Mouse (Mus musculus) kidney, adult 11 months (tissue): ENCODE results near the gene Elf4.
A peak's percentile ranks its signal among the peaks of the same experiment; 100 is the strongest.
"Not testable (repeated sequence)": the region's sequence is repeated elsewhere in the genome, so short reads cannot be mapped to it uniquely, and the experiment has no call there.

Experiments
- DNase-seq: peaks from one replicate; pipeline ENCODE4 v3.0.0; 2022

The Elf4 gene

DNA sequence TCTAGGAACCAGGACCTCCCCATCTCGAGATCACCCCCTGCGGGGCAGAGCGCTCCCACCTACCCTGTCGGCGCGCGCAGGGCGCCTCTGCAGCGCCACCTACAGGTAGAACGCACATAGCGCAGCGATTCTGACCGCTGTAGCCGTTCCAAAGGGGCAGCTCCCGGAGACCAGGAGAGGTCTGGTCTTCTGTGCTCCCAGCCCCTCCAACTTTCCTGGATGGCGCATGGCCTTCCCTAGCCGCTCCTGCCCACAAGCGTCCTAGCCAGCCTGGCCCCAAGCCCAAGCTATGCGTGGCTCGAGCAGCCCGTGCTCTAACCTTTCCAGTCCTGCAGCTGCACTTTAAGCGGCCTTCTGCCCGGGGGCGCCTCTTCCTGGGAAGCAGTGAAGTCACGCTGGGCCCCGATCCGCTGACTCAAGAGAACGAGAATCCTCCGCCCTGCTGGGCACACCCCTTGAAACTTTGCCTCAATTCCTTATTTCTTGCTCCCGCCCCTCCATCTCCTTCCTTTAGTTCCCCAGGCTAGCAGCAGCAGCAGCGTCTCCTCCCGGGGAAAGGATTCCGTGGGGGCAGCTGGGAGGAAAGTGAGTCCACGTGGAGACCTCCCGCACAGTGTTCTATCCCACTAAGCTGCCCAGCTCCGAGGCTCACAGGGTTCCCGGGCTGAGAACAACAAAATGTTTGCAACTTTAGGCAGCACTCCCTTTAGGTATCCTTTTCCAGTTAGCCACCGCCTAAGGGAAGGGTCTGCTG is at the start of gene Elf4:
Elf4 (minus strand) TSS at position 379 of the 754 bp plus-strand sequence.
- DNase-seq, result peak; percentile 14

DNA sequence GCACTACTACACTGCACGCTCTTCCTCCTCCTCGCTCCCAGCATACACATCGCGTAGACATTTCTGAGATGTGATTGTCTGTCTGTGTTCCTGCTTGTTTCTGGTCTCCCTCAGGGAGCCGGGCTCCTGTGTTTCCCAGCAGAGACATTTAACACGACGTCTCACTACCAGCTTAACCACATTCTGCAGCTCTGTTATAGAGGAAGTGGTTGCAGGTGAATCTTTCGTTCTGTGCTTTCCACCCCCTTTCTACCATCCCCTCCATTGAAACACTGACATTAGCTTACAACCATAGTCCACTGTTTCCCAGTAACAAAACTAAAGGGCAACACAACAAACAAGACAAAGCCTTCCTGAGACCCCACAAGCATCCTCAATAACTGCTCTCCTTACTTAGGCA is 30.8 kb upstream of the Elf4 start:
- DNase-seq, result no peak

GRCm38 (mm10) chrX:48481687-48482086 is 18.8 kb upstream of the Elf4 start:
- DNase-seq, result no peak

DNA sequence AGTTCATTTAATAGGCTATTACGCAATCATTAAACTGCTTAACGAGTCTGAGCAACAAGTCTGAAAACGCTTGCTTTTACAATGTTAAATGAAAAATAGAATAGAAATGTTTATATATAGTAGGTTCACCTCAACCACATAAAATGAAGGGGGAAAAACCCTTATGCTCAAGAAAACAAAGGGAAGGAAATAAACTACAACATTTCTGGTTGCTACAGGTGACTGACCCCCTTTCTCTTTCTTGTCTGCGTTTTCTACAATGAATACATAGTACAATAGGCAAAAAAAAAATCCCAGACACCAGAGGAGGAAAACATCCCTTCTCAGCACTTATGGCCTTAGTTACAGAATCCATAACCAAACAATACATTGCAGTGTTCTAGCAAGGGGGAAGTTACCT is 18.2 kb upstream of the Elf4 start:
- no peak for DNase-seq

GRCm38 (mm10) chrX:48467355-48467946 is 4.5 kb upstream of the Elf4 start:
- DNase-seq, result no peak

GRCm38 (mm10) chrX:48466174-48466573 is 3.2 kb upstream of the Elf4 start:
- no peak for DNase-seq

DNA sequence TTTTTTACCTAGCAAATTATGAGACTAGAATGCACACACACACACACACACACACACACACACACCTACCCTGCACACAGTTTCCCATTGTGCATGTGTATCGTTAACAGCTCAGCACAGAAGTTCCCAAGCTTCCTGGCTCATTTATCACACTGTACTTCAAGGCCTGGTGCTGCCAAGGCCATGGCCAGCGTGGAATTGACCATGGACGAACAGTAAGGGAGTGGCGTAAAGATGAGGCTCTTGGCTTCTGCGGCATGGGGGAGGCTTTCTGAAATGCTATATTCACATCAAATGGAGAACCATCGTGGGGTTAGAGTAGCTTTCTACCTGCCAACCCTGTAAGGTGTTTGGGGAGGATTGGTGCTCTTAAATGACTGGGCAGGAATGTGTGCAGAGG is 1.5 kb upstream of the Elf4 start:
- DNase-seq, result no peak

DNA sequence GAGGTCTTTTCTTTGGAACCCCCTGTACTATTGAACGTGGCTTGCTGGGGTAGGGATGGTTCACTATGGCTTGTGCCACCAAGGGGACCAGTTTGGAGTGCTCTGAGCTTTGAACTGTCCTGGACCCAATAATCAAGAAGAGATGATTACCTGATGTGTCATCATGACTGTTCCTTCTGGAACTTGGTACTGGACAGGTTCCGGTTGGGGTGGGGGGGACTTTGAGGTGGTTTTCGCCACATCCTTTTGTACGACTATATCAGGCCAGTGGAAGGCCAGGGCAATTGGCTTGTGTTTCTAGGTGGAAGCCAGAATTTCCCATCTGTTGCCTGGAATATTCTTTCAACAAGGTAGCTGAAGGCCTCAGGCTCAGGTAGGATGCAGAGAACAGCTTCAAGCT is 704 bp upstream of the Elf4 start:
- no peak for DNase-seq

GRCm38 (mm10) chrX:48462297-48462696 is 635 bp downstream of the Elf4 start:
- DNase-seq, result no peak

GRCm38 (mm10) chrX:48461006-48461405 is 1.9 kb downstream of the Elf4 start:
- no peak for DNase-seq

- DNase-seq, result no peak
Observed at GRCm38 (mm10) chrX:48460496-48460895, 2.4 kb downstream of the Elf4 start.

DNA sequence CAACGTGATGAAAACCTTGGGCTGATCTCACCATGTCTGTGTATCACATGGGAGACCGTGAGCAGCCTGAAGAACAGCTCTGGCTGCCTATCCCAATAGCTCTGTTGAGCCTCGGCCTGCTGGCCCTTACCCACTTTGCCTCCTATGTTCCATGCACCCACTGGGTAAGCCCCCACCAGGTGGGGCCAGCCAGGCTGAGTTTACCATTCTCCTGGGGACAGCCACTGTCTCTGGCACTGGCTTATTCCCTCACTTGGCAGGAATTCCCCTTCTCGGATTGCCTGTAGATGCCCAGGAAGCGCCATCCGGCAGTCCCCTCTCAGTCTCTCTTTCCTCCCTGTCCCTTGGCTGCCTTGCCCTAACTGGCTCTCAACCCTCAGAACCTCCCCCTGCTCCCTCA is 6.0 kb downstream of the Elf4 start:
- DNase-seq, result no peak

- no peak for DNase-seq
Observed at GRCm38 (mm10) chrX:48455018-48455417, 7.9 kb downstream of the Elf4 start.

DNA sequence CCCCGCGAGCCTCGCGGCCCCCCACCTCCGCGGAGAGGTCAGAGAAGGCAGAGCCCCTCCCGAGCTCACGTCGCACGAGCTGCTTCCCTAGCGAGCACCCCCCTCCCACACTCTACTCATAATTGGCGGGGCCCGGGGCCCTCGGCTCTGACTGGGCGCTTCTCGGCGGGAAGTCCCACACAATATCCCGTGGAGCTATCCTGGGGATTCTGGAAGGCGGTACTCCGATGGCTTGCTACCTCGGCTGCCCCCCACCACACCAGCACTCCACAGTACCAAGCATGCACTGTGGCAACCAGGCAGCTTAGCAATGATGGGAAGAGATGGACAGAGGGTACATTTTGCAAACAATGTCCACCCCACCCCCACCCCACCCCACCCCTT is 8.4 kb downstream of the Elf4 start:
- DNase-seq, result no peak

- peak; percentile 42 for DNase-seq
Observed at GRCm38 (mm10) chrX:48453736-48454494, 9.0 kb downstream of the Elf4 start.

DNA sequence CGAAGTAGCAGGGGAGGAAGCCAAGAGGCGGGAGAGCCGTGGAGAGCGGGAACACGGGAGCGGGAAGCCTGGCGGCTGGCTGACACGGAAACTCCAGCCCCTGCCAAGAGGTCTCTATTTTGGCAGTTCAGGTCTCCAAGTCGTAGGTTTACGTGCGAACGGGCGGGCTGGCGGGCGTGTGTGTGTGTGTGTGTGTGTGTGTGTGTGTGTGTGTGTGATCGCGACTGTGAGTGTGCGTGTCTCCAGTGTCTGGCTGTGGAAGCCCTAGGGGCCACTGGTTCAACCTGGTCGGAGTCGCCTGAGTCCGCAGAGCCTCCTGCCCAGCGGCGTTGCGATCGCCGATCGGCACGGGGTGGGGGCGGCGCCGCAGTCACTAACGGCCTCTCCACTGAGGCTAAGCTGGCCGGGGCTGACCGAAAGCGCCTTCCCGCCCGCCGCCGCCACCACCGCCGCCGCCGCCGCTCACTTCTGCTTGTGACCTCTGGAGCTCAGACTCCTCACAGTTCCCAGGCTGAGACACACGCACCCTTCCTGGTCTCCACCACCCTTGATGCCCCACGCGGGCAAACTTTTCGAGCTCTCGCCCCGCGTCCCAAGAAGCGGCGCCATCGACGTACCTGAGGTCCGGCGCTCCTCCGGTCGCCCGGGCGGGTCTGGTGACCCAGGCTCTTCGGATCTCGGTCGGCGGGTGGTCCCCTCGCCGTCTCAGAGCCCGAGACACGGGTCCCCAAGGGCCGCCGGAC is 9.8 kb downstream of the Elf4 start:
- no peak for DNase-seq

DNA sequence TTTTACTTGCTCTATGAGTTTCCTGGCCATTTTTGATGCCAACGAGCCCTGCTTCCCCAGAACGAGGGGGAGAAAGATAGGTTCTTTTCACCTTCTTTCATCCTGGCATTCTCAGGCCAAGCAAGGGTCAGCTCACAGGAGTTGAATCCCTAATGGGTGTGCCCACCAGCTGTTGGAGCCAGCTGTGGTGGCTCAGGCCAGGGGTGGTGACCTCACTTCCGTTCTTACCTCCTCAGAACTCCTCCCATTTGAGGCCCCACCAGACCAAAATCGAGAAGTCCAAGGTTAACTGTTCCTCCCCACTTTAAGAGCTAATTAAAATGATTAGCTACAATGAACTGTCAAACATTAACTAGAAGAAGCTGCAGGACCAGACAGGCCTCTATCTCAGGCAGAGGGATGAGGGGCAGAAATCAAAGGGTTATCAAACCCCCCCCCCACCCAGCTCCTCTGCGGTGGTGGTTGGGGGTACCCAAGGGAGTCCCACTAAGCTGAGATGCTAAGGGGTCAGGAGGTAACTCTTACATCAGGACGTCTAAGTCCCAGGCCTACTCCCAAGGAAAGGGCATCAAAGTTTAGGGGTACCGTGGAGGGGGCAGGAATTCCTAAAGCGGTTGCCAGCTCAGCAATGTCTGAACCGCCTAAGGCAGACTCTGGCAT is 10.6 kb downstream of the Elf4 start:
- DNase-seq, result no peak

DNA sequence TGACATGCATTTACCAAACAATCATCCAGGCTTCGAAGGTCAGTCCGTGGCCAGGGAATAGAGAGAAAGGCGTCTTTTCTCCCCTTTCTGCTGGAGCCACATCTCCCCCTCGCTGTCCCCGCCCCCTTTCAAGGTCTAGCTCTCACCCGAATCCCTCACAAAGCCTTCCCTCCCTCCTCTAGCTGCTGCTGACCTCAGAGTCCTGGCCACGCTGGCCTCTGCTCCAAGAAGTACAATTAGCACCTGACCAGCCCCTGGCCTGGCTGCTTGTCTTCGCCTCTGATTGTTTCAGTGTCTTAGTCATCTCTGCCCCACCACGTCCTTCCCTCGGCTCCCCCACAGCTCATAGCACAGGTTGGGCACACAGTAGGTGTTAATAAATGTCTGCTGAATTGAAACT is 13.3 kb downstream of the Elf4 start:
- no peak for DNase-seq

DNA sequence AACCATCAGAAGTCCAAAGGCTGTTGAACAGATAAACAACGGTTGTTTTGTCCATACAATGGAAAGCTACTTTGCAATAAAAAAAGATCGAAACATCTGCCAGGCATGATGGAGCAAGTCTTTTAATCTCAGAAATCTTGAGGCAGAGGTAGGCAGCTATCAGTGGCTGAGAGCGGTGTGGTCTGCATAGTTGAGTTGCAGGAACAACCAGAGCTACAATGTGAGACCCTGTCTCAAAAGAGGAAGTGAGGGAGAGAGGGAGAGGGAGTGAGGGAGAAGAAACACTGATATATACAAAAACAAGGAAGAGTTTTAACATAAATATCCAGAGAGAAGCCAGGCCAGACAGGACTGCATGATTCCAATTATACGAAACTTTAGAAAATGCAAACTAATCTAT is 18.3 kb downstream of the Elf4 start:
- DNase-seq, result no peak

DNA sequence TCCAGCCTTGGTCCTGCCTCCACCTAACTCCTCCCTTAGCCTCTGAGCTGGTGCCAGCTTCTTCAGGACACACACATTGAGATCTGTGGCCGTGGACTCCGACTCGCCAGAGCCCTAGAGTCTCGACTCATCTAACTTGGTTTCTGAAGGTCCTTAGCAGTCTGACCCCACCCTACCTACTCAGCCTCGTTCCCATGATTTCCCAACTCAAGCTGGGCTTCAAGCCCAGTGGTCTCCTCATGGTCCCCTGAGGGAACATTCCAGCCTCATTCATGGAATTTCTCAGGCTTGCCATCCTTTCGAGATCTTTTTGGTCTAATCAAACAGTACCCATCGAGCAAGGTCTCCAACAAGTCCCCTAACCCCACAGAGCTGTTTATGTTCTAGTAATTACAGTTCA is 21.0 kb downstream of the Elf4 start:
- DNase-seq, result no peak

- no peak for DNase-seq
Observed at GRCm38 (mm10) chrX:48441548-48441947, 21.4 kb downstream of the Elf4 start.

DNA sequence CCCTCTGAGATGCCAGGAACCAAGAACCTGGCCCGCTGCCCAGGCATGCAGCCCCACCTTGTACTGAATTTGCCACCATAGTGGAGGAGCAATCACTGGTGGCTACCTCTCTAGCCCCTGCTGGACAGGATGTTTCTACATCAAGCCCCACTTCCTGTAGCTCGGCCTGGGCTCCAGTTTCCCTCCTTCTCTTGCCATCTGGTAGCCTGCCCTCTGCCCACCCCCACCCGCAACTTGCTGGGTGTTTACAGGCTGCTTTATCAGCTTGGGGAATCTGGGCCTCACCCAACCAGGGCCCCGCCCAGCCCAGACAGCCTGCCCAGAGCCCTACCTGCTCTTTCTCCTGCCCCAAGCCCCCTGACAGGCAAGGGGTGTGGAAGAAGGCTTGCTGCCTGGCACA is 23.9 kb downstream of the Elf4 start:
- DNase-seq, result no peak

GRCm38 (mm10) chrX:48436082-48436481 is 26.9 kb downstream of the Elf4 start:
- DNase-seq, result not testable (repeated sequence)
